Mouse (Mus musculus): ENCODE measurements around the gene Plscr4.

- TF ChIP-seq POLR2A (IDR thresholded peaks at IDR 0.05; ENCODE audit: borderline replicate concordance, extremely low read depth, insufficient read depth, insufficient read length, poor library complexity, severe bottlenecking) = no peak
- TF ChIP-seq CTCF (IDR thresholded peaks at IDR 0.05; ENCODE audit: borderline replicate concordance, extremely low read depth, insufficient read depth, insufficient read length) = no peak
Observed at GRCm38 (mm10) chr9:92491274-92491673, 34.1 kb downstream of the Plscr4 start.
